Mouse (Mus musculus): ENCODE results near the gene Ell. TPM values are rescaled to one million over a fixed set of nuclear protein-coding genes. Genes with fewer than 3 reads are reported as not detected.
"Not testable (repeated sequence)": the region's sequence is repeated elsewhere in the genome, so short reads cannot be mapped to it uniquely, and the experiment has no call there.

Ell gene
- polyA plus RNA-seq, 1 experiment from 2014 or later, result 26.1 TPM

DNA sequence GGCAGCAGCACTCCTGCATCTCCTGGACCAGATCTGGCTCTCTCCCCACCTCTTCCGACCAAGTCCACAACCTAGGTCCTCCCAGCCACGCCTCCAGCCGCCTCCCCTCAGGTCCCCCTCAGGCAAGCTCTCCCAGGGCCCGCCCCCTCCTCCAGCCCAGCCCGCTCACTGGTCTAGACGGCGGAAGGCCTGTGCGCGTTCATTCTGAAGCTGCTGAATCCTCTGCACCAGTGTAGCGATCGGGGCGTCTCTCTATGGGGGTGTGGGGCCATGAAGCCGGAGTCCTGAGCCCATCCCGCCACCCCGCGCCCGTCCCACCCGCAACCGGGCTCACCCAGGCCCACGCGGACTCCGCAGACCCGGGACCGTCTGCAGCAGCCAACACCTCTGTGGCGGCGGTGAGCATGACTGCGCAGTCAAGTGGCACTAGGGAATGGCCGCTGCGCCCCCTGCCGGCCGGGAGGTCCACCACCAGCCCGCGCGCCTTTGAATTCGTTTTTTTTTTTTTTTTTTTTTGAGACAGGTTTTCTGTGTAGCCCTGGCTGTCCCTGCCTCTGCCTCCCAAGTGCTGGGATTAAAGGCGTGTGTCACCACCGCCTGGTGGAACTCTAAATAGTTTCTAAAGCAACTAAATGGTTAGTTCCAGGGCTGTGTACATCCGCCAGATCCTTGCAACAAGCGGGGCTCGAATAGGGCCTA is 32.8 kb upstream of the Ell start, which contains the start of gene Rex1bd:
Rex1bd (minus strand) TSS at position 425 of the 699 bp plus-strand sequence.
- no peak for TF ChIP-seq CTCF (IDR thresholded peaks at IDR 0.05)
- ChIA-PET POLR2A (interaction anchor here (0.7 to 1.6 kb wide), 9 partner anchors 21 to 231 kb away, joined by 3 to 6 read pairs (median 4); partner anchors contain the start of genes Fkbp8, Kxd1 and Upf1), CTCF (interaction anchor here (1.2 to 2.5 kb wide), 6 partner anchors 13 to 153 kb away, joined by 3 to 14 read pairs (median 6); partner anchors contain the start of genes Crtc1 and Upf1)
- in situ Hi-C loops (cut with MboI; ENCODE audit: low pct_unique_long_range_greater_than_20kb), result no loop called here
- peak; percentile 56 for DNase-seq (ENCODE audit: low read depth, low spot score)
- ATAC-seq, result peak; percentile 77
- no peaks in the 10 kb centered on the region for H3K27me3 ChIP-seq

DNA sequence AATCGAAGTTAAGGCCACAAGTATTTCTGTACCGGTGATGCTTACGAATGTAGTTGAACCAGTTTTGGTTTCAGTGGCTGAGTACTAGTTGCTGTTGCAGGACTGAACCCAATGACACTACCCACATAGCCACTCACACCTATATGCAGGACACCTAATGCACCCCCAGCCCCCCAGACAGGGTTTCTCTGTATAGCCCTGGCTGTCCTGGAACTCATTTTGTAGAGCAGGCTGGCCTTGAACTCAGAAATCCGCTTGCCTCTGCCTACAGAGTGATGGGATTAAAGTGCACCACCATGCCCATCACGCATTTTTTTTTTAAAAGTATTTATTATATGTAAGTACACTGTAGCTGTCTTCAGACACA is 32.2 kb upstream of the Ell start:
- TF ChIP-seq CTCF (IDR thresholded peaks at IDR 0.05), result no peak
- no peak for DNase-seq (ENCODE audit: low read depth, low spot score)
- ATAC-seq, result no peak
- in situ Hi-C loops (cut with MboI; ENCODE audit: low pct_unique_long_range_greater_than_20kb), result no loop called here
- POLR2A ChIA-PET, result interaction anchor here (0.7 to 1.6 kb wide), 6 partner anchors 20 to 231 kb away, joined by 3 to 6 read pairs (median 4); partner anchors contain the start of genes Fkbp8 and Kxd1
- CTCF ChIA-PET, result interaction anchor here (1.2 to 2.5 kb wide), 3 partner anchors 13 to 154 kb away, joined by 3 to 7 read pairs (median 4); partner anchors contain the start of genes Crtc1 and Upf1
- no peaks in the 10 kb centered on the region for H3K27me3 ChIP-seq

DNA sequence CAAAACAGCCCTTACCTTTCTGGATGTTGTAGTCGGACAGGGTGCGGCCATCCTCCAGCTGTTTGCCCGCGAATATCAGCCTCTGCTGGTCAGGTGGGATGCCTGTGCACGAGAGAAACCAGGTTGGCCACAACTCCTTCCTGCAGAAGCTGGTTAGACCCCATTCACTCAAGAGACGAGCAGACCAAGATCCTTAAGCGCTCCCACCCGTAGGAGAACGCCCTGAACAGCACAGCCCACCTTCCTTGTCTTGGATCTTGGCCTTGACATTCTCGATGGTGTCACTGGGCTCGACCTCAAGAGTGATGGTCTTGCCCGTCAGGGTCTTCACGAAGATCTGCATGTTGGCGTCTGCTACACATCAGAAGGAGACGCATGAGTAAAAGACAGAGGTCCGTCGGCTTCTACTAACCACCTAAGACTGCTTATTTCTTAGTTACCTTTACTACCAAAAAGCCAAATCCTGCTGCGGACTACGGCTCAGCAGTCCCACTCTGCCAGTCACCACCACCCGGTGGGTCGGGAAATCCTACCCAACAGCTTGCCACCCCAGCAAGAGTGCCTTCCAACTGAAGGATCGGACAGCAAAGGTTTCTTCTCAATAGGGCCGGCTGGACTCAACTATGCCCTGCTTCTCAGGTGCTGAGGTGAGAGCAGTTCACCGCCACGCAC is 29.8 kb upstream of the Ell start:
- H3K27me3 ChIP-seq, result no peaks in the 10 kb centered on the region
- no peak for DNase-seq (ENCODE audit: low read depth, low spot score)
- in situ Hi-C loops (cut with MboI; ENCODE audit: low pct_unique_long_range_greater_than_20kb), result no loop called here
- ChIA-PET POLR2A (interaction anchor here (0.6 to 2.7 kb wide), 7 partner anchors 11 to 195 kb away, joined by 3 to 15 read pairs (median 3); partner anchors contain the start of gene Ell), CTCF (interaction anchor here (1.0 to 1.4 kb wide), 2 partner anchors 17 to 101 kb away, joined by 3 read pairs; no protein-coding TSS in a partner anchor)
- no peak for TF ChIP-seq CTCF (IDR thresholded peaks at IDR 0.05)
- ATAC-seq, result no peak

DNA sequence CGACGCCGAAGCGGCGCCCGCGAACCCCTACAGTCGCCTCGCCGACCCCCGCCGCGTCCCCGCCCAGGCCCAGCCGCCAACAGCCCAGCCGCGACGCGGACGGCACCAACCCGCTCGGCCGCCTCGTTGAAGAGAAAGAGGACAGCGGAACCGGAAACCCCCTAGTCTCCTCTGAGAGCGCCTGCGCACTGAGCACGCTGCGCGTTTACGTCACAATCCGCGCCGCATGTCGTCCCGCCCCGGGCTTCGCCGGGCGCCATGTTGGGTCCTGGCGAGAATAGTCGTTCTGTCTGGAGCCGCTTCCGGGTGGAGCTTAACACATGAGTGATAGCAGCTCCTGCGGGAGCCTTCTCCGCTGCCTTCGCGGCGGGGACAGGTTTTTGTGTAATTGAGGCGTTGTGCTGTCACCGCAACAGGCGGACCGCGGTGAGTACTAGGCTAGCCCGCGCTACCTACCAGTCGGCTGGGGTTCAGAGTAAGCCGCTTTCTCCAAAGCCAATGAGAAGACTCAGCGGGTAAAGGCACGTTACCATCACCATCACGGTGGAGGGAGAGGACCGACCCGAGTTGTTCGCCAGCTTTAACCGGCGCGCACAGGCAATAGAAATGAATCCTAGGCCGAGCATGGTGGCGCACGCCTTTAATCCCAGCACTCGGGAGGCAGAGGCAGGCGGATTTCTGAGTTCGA is 28.9 kb upstream of the Ell start, which contains the start of gene Uba52:
Uba52 (minus strand) TSS at position 574 of the 688 bp plus-strand sequence.
- ATAC-seq (peak; percentile 58), DNase-seq (ENCODE audit: low read depth, low spot score) (peak; percentile 64)
- POLR2A ChIA-PET, result interaction anchor here (0.6 to 2.7 kb wide), 6 partner anchors 8 to 99 kb away, joined by 3 to 15 read pairs (median 3); partner anchors contain the start of gene Ell
- H3K27me3 ChIP-seq, result no peaks in the 10 kb centered on the region
- no peak for TF ChIP-seq CTCF (IDR thresholded peaks at IDR 0.05)
- CTCF ChIA-PET, result interaction anchor here (1.0 to 1.7 kb wide), 3 partner anchors 10 to 100 kb away, joined by 3 to 5 read pairs (median 3); no protein-coding TSS in a partner anchor
- in situ Hi-C loops (cut with MboI; ENCODE audit: low pct_unique_long_range_greater_than_20kb), result no loop called here

DNA sequence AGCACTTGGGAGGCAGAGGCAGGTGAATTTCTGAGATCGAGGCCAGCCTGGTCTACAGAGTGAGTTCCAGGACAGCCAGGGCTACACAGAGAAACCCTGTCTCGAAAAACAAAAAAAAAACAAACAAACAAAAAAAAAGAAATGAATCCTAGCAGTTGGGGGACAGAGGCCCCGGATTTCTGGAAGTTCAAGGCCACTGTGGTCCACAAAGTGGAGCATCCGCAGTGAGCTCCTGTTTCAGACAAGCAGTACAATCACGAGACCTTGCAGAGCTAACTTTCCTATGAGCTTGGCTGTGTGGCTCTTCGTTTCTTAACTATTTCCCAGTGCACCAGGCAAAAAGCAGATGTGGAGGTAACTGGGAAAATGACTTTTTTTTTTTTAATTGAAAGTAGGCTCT is 28.1 kb upstream of the Ell start:
- ChIA-PET CTCF (interaction anchor here (1.7 kb wide), 1 partner anchor 9 kb away, joined by 5 read pairs; no protein-coding TSS in a partner anchor), POLR2A (interaction anchor here (0.7 to 2.7 kb wide), 4 partner anchors 9 to 79 kb away, joined by 3 to 15 read pairs (median 4); partner anchors contain the start of gene Ell)
- not testable (repeated sequence) for ATAC-seq

DNA sequence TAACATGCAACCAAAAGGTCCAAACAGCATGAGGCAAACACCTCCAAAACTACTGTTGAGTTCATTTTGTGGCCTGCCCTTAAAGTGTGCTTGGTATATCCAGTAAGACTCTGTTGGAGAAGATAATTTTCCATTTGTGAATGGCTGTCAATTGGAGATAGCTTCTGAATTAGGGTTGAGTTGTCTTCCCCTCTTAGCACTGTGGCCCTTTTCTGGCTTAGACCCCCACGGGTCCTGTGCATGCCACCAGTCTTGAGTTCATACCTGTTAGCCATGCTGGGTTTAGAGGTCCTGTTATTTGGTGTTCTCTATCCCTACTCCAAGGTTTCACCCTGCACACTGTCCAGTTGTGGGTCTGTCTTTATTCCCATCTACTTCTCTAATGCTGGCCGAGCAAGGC is 27.5 kb upstream of the Ell start:
- ATAC-seq (no peak), DNase-seq (ENCODE audit: low read depth, low spot score) (no peak)
- ChIA-PET POLR2A (interaction anchor here (0.7 to 2.7 kb wide), 4 partner anchors 8 to 80 kb away, joined by 3 to 15 read pairs (median 4); partner anchors contain the start of gene Ell), CTCF (interaction anchor here (1.7 kb wide), 1 partner anchor 9 kb away, joined by 5 read pairs; no protein-coding TSS in a partner anchor)
- in situ Hi-C loops (cut with MboI; ENCODE audit: low pct_unique_long_range_greater_than_20kb), result no loop called here
- TF ChIP-seq CTCF (IDR thresholded peaks at IDR 0.05), result no peak
- H3K27me3 ChIP-seq, result no peaks in the 10 kb centered on the region

More for the DNA sequence above, 28.1 kb upstream of the Ell start:
- in situ Hi-C loops (cut with MboI; ENCODE audit: low pct_unique_long_range_greater_than_20kb); DNase-seq (ENCODE audit: low read depth, low spot score); H3K27me3 ChIP-seq: not testable (repeated sequence)

DNA sequence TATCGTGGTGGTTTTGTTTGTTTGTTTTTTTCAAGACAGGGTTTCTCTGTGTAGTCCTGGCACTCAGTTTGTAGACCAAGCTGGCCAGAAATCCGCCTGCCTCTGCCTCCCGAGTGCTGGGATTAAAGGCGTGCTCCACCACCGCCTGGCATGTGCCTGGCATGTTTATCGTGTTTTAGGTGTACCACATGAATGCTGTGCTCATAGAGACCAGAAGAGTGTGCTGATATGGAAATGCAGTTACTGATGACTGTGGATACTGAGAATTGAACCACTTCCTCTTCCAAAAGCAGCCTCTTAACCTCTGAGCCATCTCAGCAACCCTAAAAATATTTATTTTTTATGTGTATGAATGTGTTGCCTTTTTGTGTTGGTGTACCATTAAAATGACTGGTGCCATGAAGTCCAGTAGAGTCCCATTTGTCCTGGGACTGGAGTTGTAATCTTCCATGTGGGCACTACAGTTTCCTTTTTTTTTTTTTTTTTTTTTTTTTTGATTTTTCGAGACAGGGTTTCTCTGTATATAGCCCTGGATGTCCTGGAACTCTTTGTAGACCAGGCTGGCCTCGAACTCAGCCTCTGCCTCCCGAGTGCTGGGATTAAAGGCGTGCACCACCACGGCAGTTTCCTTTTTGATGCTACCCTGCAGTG is 26.9 kb upstream of the Ell start:
- ATAC-seq (no peak), DNase-seq (ENCODE audit: low read depth, low spot score) (no peak)
- no peak for TF ChIP-seq CTCF (IDR thresholded peaks at IDR 0.05)
- H3K27me3 ChIP-seq, result no peaks in the 10 kb centered on the region
- in situ Hi-C loops (cut with MboI; ENCODE audit: low pct_unique_long_range_greater_than_20kb), result no loop called here
- ChIA-PET CTCF (no interaction called here), POLR2A (no interaction called here)

DNA sequence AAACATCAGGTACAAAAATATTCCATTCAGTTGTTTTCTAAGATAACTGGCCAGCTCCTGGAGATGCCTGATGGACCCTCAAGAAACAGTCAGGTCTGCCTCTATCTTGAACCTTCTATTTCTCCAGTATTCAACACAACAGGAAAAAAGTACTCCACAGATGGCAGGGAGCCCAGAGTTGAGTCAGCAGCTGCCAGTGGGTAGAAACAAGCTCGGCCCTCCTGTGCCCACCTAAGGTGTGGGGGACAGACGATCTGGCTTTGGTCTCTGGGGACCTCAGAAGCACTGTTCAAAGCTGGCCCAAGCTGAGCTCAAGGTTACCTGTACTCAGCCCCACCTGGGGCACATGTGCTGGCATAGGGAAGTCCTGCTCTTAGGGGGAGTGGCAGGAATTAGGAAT is 25.8 kb upstream of the Ell start:
- CTCF ChIA-PET, result no interaction called here
- TF ChIP-seq CTCF (IDR thresholded peaks at IDR 0.05), result no peak
- no peak for ATAC-seq
- in situ Hi-C loops (cut with MboI; ENCODE audit: low pct_unique_long_range_greater_than_20kb), result no loop called here
- POLR2A ChIA-PET, result no interaction called here
- DNase-seq (ENCODE audit: low read depth, low spot score), result no peak
- H3K27me3 ChIP-seq, result no peaks in the 10 kb centered on the region

DNA sequence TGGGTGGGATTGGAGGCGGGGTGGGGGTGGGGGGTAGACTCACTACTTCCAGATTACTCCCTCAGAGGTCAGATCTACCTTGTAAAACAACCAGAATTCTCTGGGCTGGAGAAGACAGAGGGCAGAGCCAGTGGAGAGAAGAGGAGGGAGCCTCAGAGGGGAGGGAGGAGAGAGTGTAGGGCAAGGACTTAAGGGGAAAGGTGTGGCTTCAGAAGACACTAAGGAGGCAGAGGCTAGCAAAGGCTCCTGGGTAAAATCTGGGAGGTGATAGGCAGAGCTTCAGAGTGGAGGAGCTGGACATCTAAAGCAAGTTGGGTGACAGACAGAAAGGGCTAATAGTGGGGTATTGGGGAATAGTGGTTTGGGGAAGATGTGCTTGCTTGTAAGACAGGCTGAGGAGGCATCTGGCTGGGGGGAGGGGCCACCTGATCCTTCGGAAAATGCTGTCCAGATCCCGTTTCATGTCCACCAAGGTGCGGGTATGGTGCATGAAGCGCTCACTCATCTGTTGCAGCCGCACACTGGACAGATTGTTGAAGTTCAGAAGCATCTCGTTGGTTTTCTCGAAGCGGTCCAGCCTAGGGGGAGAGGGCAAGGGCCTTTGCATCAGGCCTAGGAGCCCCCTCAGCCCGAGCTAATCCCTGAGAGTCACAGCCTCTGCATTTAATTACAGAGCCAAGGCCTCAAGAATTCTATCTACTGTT is 21.2 kb upstream of the Ell start:
- H3K27me3 ChIP-seq, result no peaks in the 10 kb centered on the region
- TF ChIP-seq CTCF (IDR thresholded peaks at IDR 0.05), result no peak
- DNase-seq (ENCODE audit: low read depth, low spot score) (no peak), ATAC-seq (no peak)
- ChIA-PET POLR2A (interaction anchor here (0.8 kb wide), 1 partner anchor 8 kb away, joined by 3 read pairs; the partner anchor contains the start of gene Uba52), CTCF (interaction anchor here (1.0 kb wide), 1 partner anchor 131 kb away, joined by 3 read pairs; no protein-coding TSS in a partner anchor)
- in situ Hi-C loops (cut with MboI; ENCODE audit: low pct_unique_long_range_greater_than_20kb), result no loop called here

All from Patski (cell line).